Mouse (Mus musculus) midbrain, embryonic 16.5 days (tissue): Measurements from ENCODE around the gene Map2k3. TPM values are rescaled to one million over a fixed set of nuclear protein-coding genes. Genes with fewer than 3 reads are reported as not detected.

Experiments
- ATAC-seq: fragments of 200-750 bp; cut with Nextera tagmentation; 2 replicates; pipeline ENCODE4 v1.8.0; 2017; ENCODE audit warnings: moderate TSS enrichment
- H3K27ac ChIP-seq: fragments of 300-500 bp; sonication (generic); 2 replicates; pipeline ENCODE4 v1.5.1; 2014; ENCODE audit warnings: mild to moderate bottlenecking, low read length, mixed read lengths
- H3K27me3 ChIP-seq: fragments of 300-500 bp; sonication (generic); 2 replicates; pipeline ENCODE4 v1.6.1; 2014; ENCODE audit warnings: low read depth, low read length, mixed read lengths; ENCODE audit not compliant: control insufficient read depth, insufficient read depth
- H3K36me3 ChIP-seq: fragments of 300-500 bp; sonication (generic); 2 replicates; pipeline ENCODE4 v1.6.1; 2014; ENCODE audit warnings: mild to moderate bottlenecking, low read length, moderate library complexity, mixed read lengths; ENCODE audit not compliant: control insufficient read depth, insufficient read depth
- H3K4me1 ChIP-seq: fragments of 300-500 bp; sonication (generic); 2 replicates; pipeline ENCODE4 v1.6.1; 2014; ENCODE audit warnings: mild to moderate bottlenecking, low read length, mixed read lengths; ENCODE audit not compliant: control insufficient read depth, insufficient read depth
- H3K4me2 ChIP-seq: fragments of 300-500 bp; sonication (generic); 2 replicates; pipeline ENCODE4 v1.6.1; 2014; ENCODE audit warnings: mild to moderate bottlenecking, low read length, mixed read lengths
- H3K4me3 ChIP-seq: fragments of 300-500 bp; sonication (generic); 2 replicates; pipeline ENCODE4 v1.5.1; 2014; ENCODE audit warnings: low read depth, mild to moderate bottlenecking, low read length, moderate library complexity, mixed read lengths
- H3K9ac ChIP-seq: fragments of 300-500 bp; sonication (generic); 2 replicates; pipeline ENCODE4 v1.6.1; 2014; ENCODE audit warnings: low read depth, low read length, mixed read lengths
- H3K9me3 ChIP-seq: fragments of 300-500 bp; sonication (generic); replicated peaks from 2 replicates; pipeline ENCODE4 v1.6.1; 2014; ENCODE audit warnings: mild to moderate bottlenecking, low read length, mixed read lengths; ENCODE audit not compliant: control insufficient read depth, poor library complexity, severe bottlenecking
- WGBS: fragments of 180-500 bp; shearing (Covaris S2); extraction: QIAGEN DNeasy Blood & Tissue Kit; methylation state at CpG from one replicate; pipeline ENCODE4 v1.1.7; 2014; 5-methylcytosine and 5-hydroxymethylcytosine counted together
- polyA plus RNA-seq: library from polyadenylated mRNA; unstranded; fragments of >200 nt; fragmentation: Nextera tagmentation; extraction: Ambion mirVana; gene quantifications from 2 replicates; pipeline ENCODE4 v1.2.1, GENCODE M21; 2015

Map2k3 gene
- polyA plus RNA-seq, 1 experiment from 2014 or later = 29.5 TPM

DNA sequence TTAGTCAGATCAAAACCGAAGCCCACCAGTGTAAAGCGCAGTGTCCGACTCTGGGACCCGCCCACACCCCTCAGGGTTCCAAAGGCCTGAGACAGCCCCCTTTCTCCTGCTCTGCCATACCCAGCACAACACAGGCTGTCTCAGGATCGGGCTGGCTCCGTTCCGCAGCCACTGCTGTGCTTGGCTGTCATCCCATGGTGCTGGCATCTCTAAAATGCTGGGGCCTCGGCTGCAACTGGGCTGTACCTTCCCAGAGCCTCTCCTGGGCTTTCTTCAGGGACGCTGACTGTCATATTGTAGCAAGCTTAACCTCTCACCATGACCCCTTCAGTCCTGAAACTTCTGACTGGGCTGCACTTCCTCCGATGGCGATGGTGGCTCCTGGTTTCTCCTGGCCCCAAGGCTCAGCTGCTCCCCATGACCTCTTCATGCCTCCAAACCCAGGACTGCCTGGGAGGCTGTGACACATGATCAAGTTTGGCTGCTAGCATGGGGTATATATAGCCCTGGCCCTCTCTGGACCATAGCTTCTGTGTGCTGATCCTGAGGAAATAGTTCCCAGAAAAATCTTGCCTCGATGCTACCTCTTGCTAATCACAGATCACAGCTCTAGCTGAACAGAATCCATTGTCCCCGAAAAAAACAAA, 53.2 kb downstream of the Map2k3 start:
- no peaks in the 10 kb centered on the region for H3K9me3 ChIP-seq
- H3K27ac ChIP-seq = no peak overlapping the region
- H3K36me3 ChIP-seq = no peaks in the 10 kb centered on the region
- no peak; the same call in 1 of the 2 replicates for ATAC-seq
- no peak overlapping the region for H3K9ac ChIP-seq
- no peaks in the 10 kb centered on the region for H3K27me3 ChIP-seq
- no peak overlapping the region for H3K4me2 ChIP-seq
- no peaks in the 10 kb centered on the region for H3K4me1 ChIP-seq
- 58% methylated on average over 13 of the region's 13 CpGs for WGBS
- H3K4me3 ChIP-seq = no peak overlapping the region

DNA sequence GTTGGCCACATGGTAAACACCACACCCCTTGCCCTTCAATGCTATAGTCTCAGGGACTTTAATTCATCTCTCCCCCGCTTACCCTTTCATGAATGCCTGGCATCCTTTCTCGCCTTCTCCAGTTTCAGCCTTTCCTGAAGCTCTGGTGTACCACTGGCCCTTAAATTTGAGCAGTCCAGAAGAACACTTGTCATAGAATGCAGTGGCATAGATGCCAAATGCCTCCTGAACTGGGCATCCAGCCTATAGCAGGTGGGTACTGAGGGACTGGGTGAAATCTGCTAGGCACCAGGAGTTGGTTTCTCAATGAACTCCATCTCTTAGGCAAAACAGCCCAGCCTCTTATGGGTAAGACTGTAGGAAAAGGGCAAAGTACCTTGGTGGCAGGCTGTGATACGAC, 58.6 kb downstream of the Map2k3 start:
- WGBS = 85% methylated on average over 3 of the region's 3 CpGs
- no peak overlapping the region for H3K4me2 ChIP-seq
- no peaks in the 10 kb centered on the region for H3K9me3 ChIP-seq
- no peak for ATAC-seq
- H3K4me3 ChIP-seq = no peak overlapping the region
- no peaks in the 10 kb centered on the region for H3K4me1 ChIP-seq
- H3K36me3 ChIP-seq = no peaks in the 10 kb centered on the region
- no peaks in the 10 kb centered on the region for H3K27me3 ChIP-seq
- no peak overlapping the region for H3K27ac ChIP-seq
- H3K9ac ChIP-seq = no peak overlapping the region

Other genes with a start within 250 kb of the Map2k3 start
- 44.4 and 46.8 TPM in 2 replicates for gene Llgl1, start 232.3 kb upstream of the Map2k3 start, polyA plus RNA-seq
- 78.5 and 79.2 TPM in 2 replicates for gene Flii, start 204.8 kb upstream of the Map2k3 start, polyA plus RNA-seq
- 23.6 and 24.6 TPM in 2 replicates for gene Mief2, start 203.6 kb upstream of the Map2k3 start, polyA plus RNA-seq
- gene Top3a, start 154.7 kb upstream of the Map2k3 start, polyA plus RNA-seq = 8.0 and 8.4 TPM in 2 replicates
- 6.0 and 6.4 TPM in 2 replicates for gene Smcr8, start 154.5 kb upstream of the Map2k3 start, polyA plus RNA-seq
- 4.2 and 5.5 TPM in 2 replicates for gene Shmt1, start 120.3 kb upstream of the Map2k3 start, polyA plus RNA-seq
- 32.3 and 33.5 TPM in 2 replicates for gene Dhrs7b, start 101.4 kb upstream of the Map2k3 start, polyA plus RNA-seq
- 53.5 and 54.5 TPM in 2 replicates for gene Tmem11, start 52.8 kb upstream of the Map2k3 start, polyA plus RNA-seq
- 24.9 and 26.5 TPM in 2 replicates for gene Natd1, start 17.3 kb upstream of the Map2k3 start, polyA plus RNA-seq
- 3.8 TPM in 2 replicates for gene Kcnj12, start 90.5 kb downstream of the Map2k3 start, polyA plus RNA-seq
- gene Tnfrsf13b, start 194.7 kb downstream of the Map2k3 start, polyA plus RNA-seq = 0.94 and 1.2 TPM in 2 replicates
- gene Usp22, start 243.0 kb downstream of the Map2k3 start, polyA plus RNA-seq = 439 and 447 TPM in 2 replicates